Mouse (Mus musculus) ES-Bruce4 (cell line): ENCODE measurements at regions not wholly inside any gene's neighbourhood (a gene's known extent, or its start where the extent isn't known, plus 50 kb on each side); places are given as distances from the start of the nearest gene placed in this dataset.

ENCODE experiments used
- H3K27ac ChIP-seq: 2 replicates; pipeline ENCODE4 v1.5.1; 2012; ENCODE audit warnings: low read length, inconsistent platforms; ENCODE audit not compliant: insufficient read depth
- H3K27me3 ChIP-seq: 2 replicates; pipeline ENCODE4 v1.6.1; 2012; ENCODE audit warnings: mild to moderate bottlenecking, low read length, inconsistent platforms; ENCODE audit not compliant: control insufficient read depth, poor library complexity, insufficient read depth, severe bottlenecking
- H3K36me3 ChIP-seq: 2 replicates; pipeline ENCODE4 v1.6.1; 2012; ENCODE audit warnings: inconsistent platforms, mild to moderate bottlenecking, low read length, moderate library complexity; ENCODE audit not compliant: control insufficient read depth, poor library complexity, insufficient read depth, severe bottlenecking
- H3K4me1 ChIP-seq: one replicate; pipeline ENCODE4 v1.8.1; 2011; ENCODE audit warnings: low read length; ENCODE audit not compliant: control insufficient read depth, insufficient read depth
- H3K4me3 ChIP-seq: 2 replicates; pipeline ENCODE4 v1.5.1; 2011; ENCODE audit warnings: low read depth, mild to moderate bottlenecking, low read length
- H3K9ac ChIP-seq: 2 replicates; pipeline ENCODE4 v1.6.1; 2012; ENCODE audit warnings: low read depth, mild to moderate bottlenecking, inconsistent platforms; ENCODE audit not compliant: poor library complexity, severe bottlenecking
- H3K9me3 ChIP-seq: replicated peaks from 2 replicates; pipeline ENCODE4 v1.6.1; 2012; ENCODE audit warnings: mild to moderate bottlenecking, low read length, inconsistent platforms; ENCODE audit not compliant: control insufficient read depth, poor library complexity, insufficient read depth, severe bottlenecking
- CTCF ChIP-seq: IDR thresholded peaks from one replicate; pipeline ENCODE4 v1.8.1; 2011; ENCODE audit warnings: low read depth, low read length
- EP300 ChIP-seq: IDR thresholded peaks from 2 replicates; pipeline ENCODE4 v1.6.1; 2011; ENCODE audit warnings: low read depth, low read length; ENCODE audit not compliant: insufficient read depth
- POLR2A ChIP-seq: IDR thresholded peaks from one replicate; pipeline ENCODE4 v1.8.1; 2011; ENCODE audit warnings: low read length; ENCODE audit not compliant: insufficient read depth

- no peak overlapping the region for H3K4me3 ChIP-seq
- H3K27me3 ChIP-seq = no peaks in the 10 kb centered on the region
- no peak overlapping the region for H3K9ac ChIP-seq
- no peaks in the 10 kb centered on the region for H3K36me3 ChIP-seq
- no peaks in the 10 kb centered on the region for H3K4me1 ChIP-seq
- no peak for TF ChIP-seq POLR2A
- no peak for TF ChIP-seq CTCF
- TF ChIP-seq EP300 = no peak
- H3K9me3 ChIP-seq = no peaks in the 10 kb centered on the region
- H3K27ac ChIP-seq = no peak overlapping the region
These were observed 649.4 kb downstream of the Kcnj2 start for GRCm38 (mm10) chr11:111715401-111715800.

- Histone ChIP-seq H3K9ac (no peak overlapping the region), H3K27ac (no peak overlapping the region), H3K27me3 (no peaks in the 10 kb centered on the region; the same call in 1 of the 2 replicates), H3K9me3 (no peaks in the 10 kb centered on the region), H3K4me1 (no peaks in the 10 kb centered on the region), H3K36me3 (no peaks in the 10 kb centered on the region), H3K4me3 (no peak overlapping the region)
- TF ChIP-seq EP300 (no peak), CTCF (no peak), POLR2A (no peak)
These were observed 656.3 kb downstream of the Kcnj2 start for GRCm38 (mm10) chr11:111722276-111722675.

GRCm38 (mm10) chr11:111728148-111728547 lies 662.2 kb downstream of the Kcnj2 start:
- H3K27ac ChIP-seq = no peak overlapping the region
- TF ChIP-seq CTCF (no peak), EP300 (no peak), POLR2A (no peak)
- no peak overlapping the region for H3K9ac ChIP-seq
- no peak overlapping the region for H3K4me3 ChIP-seq
- H3K9me3 ChIP-seq = no peaks in the 10 kb centered on the region
- no peaks in the 10 kb centered on the region for H3K27me3 ChIP-seq
- no peaks in the 10 kb centered on the region for H3K4me1 ChIP-seq
- no peaks in the 10 kb centered on the region for H3K36me3 ChIP-seq

- no peaks in the 10 kb centered on the region for H3K4me1 ChIP-seq
- H3K27ac ChIP-seq = no peak overlapping the region
- H3K9ac ChIP-seq = no peak overlapping the region
- H3K36me3 ChIP-seq = no peaks in the 10 kb centered on the region
- no peak overlapping the region for H3K4me3 ChIP-seq
- H3K27me3 ChIP-seq = no peaks in the 10 kb centered on the region
- TF ChIP-seq EP300 = no peak
- H3K9me3 ChIP-seq = no peaks in the 10 kb centered on the region
These were observed 666.1 kb downstream of the Kcnj2 start for GRCm38 (mm10) chr11:111732096-111732495.

- TF ChIP-seq EP300 (no peak), CTCF (no peak), POLR2A (no peak)
These were observed 669.5 kb downstream of the Kcnj2 start for GRCm38 (mm10) chr11:111735446-111735845.

GRCm38 (mm10) chr11:111735961-111736360 lies 670.0 kb downstream of the Kcnj2 start:
- Histone ChIP-seq H3K4me1 (no peaks in the 10 kb centered on the region), H3K27ac (no peak overlapping the region), H3K27me3 (no peaks in the 10 kb centered on the region), H3K9me3 (no peaks in the 10 kb centered on the region), H3K36me3 (no peaks in the 10 kb centered on the region), H3K9ac (no peak overlapping the region), H3K4me3 (no peak overlapping the region)
- no peak for TF ChIP-seq EP300

More at GRCm38 (mm10) chr11:111735446-111735845, 669.5 kb downstream of the Kcnj2 start:
- no peaks in the 10 kb centered on the region for H3K36me3 ChIP-seq
- no peaks in the 10 kb centered on the region for H3K9me3 ChIP-seq
- H3K9ac ChIP-seq = no peak overlapping the region
- H3K4me3 ChIP-seq = no peak overlapping the region
- no peaks in the 10 kb centered on the region for H3K27me3 ChIP-seq
- no peak overlapping the region for H3K27ac ChIP-seq
- no peaks in the 10 kb centered on the region for H3K4me1 ChIP-seq
